Mouse (Mus musculus) adrenal gland, adult 18-20 months (tissue): Measurements from ENCODE around the gene Plbd2. TPM values are rescaled to one million over a fixed set of nuclear protein-coding genes. Genes with fewer than 3 reads are reported as not detected.

Experiments
- DNase-seq, 2 experiments: peaks; one replicate each; pipeline ENCODE4 v3.0.0; 2021 to 2022; ENCODE audit warnings: low spot score in 2 of 2
- total RNA-seq, 2 experiments: library from RNA; stranded (reverse); gene quantifications; 1 replicate in 1 of 2; 2 replicates in 1 of 2; pipeline ENCODE4 v1.2.3; 2021

Plbd2 gene
- total RNA-seq, 2 experiments from 2014 or later, result 76.9 to 90.1 TPM

GRCm38 (mm10) chr5:120476296-120476695, 27.1 kb downstream of the Plbd2 start, which contains the start of gene Sds:
TSS of gene Sds (plus strand) at chr5:120476526.
- DNase-seq, result no peak

GRCm38 (mm10) chr5:120475861-120476260, 27.6 kb downstream of the Plbd2 start:
- no peak for DNase-seq

GRCm38 (mm10) chr5:120473361-120473760, 30.1 kb downstream of the Plbd2 start:
- DNase-seq, result no peak

GRCm38 (mm10) chr5:120472770-120473169, 30.7 kb downstream of the Plbd2 start, which contains the start of gene Sdsl:
TSS of gene Sdsl (minus strand) at chr5:120472810.
- no peak for DNase-seq

GRCm38 (mm10) chr5:120471538-120471937, 31.9 kb downstream of the Plbd2 start:
- no peak for DNase-seq

GRCm38 (mm10) chr5:120468830-120469229, 34.6 kb downstream of the Plbd2 start:
- DNase-seq, result no peak

- DNase-seq, result no peak
Measured at GRCm38 (mm10) chr5:120468336-120468735, 35.1 kb downstream of the Plbd2 start.

GRCm38 (mm10) chr5:120467026-120467425, 36.4 kb downstream of the Plbd2 start:
- peak in 1 of 2 experiments; percentile 45 for DNase-seq

GRCm38 (mm10) chr5:120465860-120466259, 37.6 kb downstream of the Plbd2 start:
- DNase-seq, result peak; percentile 55 to 70

GRCm38 (mm10) chr5:120465062-120465461, 38.4 kb downstream of the Plbd2 start:
- DNase-seq, result peak in 1 of 2 experiments; percentile 54

- DNase-seq, result no peak
Measured at GRCm38 (mm10) chr5:120464321-120464720, 39.1 kb downstream of the Plbd2 start.

GRCm38 (mm10) chr5:120461902-120462301, 41.5 kb downstream of the Plbd2 start:
- DNase-seq, result no peak

GRCm38 (mm10) chr5:120459133-120459532, 44.3 kb downstream of the Plbd2 start:
- no peak for DNase-seq

- peak; percentile 49 to 57 for DNase-seq
Measured at GRCm38 (mm10) chr5:120457628-120458027, 45.8 kb downstream of the Plbd2 start.

GRCm38 (mm10) chr5:120456841-120457554, 46.4 kb downstream of the Plbd2 start:
- no peak for DNase-seq

- DNase-seq, result no peak
Measured at GRCm38 (mm10) chr5:120456253-120456652, 47.2 kb downstream of the Plbd2 start.

- DNase-seq, result no peak
Measured at GRCm38 (mm10) chr5:120454756-120455337, 48.6 kb downstream of the Plbd2 start.

- no peak for DNase-seq
Measured at GRCm38 (mm10) chr5:120447305-120447704, 56.1 kb downstream of the Plbd2 start.

- peak; percentile 91 to 92 for DNase-seq
Measured at GRCm38 (mm10) chr5:120440733-120441132, 62.7 kb downstream of the Plbd2 start.

- no peak for DNase-seq
Measured at GRCm38 (mm10) chr5:120439887-120440670, 63.3 kb downstream of the Plbd2 start.

- DNase-seq, result no peak
Measured at GRCm38 (mm10) chr5:120438991-120439710, 64.3 kb downstream of the Plbd2 start.
